In genomic region chr10:80441598-80441997, GRCm38 (mm10) we compare ENCODE assay signal across 28 mouse cellular contexts. TPM values are rescaled to one million over a fixed set of nuclear protein-coding genes. Genes with fewer than 3 reads are reported as not detected.
DNase-seq lines count a peak whose midpoint lies in the region; ATAC-seq and TF ChIP-seq lines count a peak whose summit lies in the region.
"Had no signal": no experiment of that assay in that cellular context is flagged by ENCODE, and none has a peak within 500 bp of the region (broad histone marks: within the 10 kb centered on the region; RNA-seq: fewer than 3 reads in every experiment).

No protein-coding gene starts in this region.

- no peak for DNase-seq in lung, postnatal 0 days (ENCODE audit: low spot score)
- DNase-seq in lung, postnatal 25 days (ENCODE audit: low spot score), result no peak
- peak; percentile 74 for DNase-seq in R1 (ENCODE audit: low read depth, low spot score)
- DNase-seq in right cerebral cortex, postnatal 25 days, result no peak
- DNase-seq in cerebellum, adult 18-20 months, result no peak
- DNase-seq: adrenal gland, adult 2 months; cerebellum, adult 8-10 months; cerebellum, postnatal 36 days; embryo, embryonic 11 days; heart, postnatal 36 days; kidney, adult 9 months; kidney, postnatal 14 days; lung, adult 2 months; lung, postnatal 36 days; midbrain, embryonic 14.5 days; thymus, adult 18-20 months; thymus, postnatal 36 days had no signal

- peak; percentile 26; the same call in 1 of the 2 replicates for TF ChIP-seq CTCF in intestine, postnatal 0 days (IDR thresholded peaks at IDR 0.05; ENCODE audit: low read depth)
- peak; percentile 27 for TF ChIP-seq CTCF in lung, postnatal 0 days (IDR thresholded peaks at IDR 0.05)

- H3K9me3 ChIP-seq in intestine, postnatal 0 days (ENCODE audit: control insufficient read depth), result no peaks in the 10 kb centered on the region
- no peaks in the 10 kb centered on the region for H3K9me3 ChIP-seq in intestine, embryonic 16.5 days (ENCODE audit: control insufficient read depth, low read length)
- H3K9me3 ChIP-seq in lung, postnatal 0 days (ENCODE audit: low read length), result no peaks in the 10 kb centered on the region
- H3K9me3 ChIP-seq: embryonic facial prominence, embryonic 13.5 days; forebrain, embryonic 12.5 days; heart, embryonic 15.5 days; hindbrain, embryonic 13.5 days; neural tube, embryonic 12.5 days; stomach, embryonic 15.5 days had no signal

- no peaks in the 10 kb centered on the region for H3K27me3 ChIP-seq in intestine, postnatal 0 days (replicated peaks; ENCODE audit: control insufficient read depth, insufficient read depth, low read length)
- H3K27me3 ChIP-seq in intestine, embryonic 16.5 days (replicated peaks; ENCODE audit: control insufficient read depth, insufficient read depth, low read length), result no peaks in the 10 kb centered on the region
- H3K27me3 ChIP-seq in lung, postnatal 0 days (replicated peaks; ENCODE audit: insufficient read depth, low read length), result no peaks in the 10 kb centered on the region
- H3K27me3 ChIP-seq: stomach, embryonic 15.5 days had no signal

- no peak overlapping the region for H3K27ac ChIP-seq in intestine, postnatal 0 days (ENCODE audit: low read depth, low read length)
- H3K27ac ChIP-seq in intestine, embryonic 16.5 days (ENCODE audit: low read length), result no peak overlapping the region
- no peak overlapping the region for H3K27ac ChIP-seq in lung, postnatal 0 days (ENCODE audit: low read length)
- H3K27ac ChIP-seq: embryonic facial prominence, embryonic 13.5 days; forebrain, embryonic 12.5 days; heart, embryonic 15.5 days; hindbrain, embryonic 13.5 days; neural tube, embryonic 12.5 days; stomach, embryonic 15.5 days had no signal

- peaks cover 3% of the 10 kb centered on the region for H3K4me1 ChIP-seq in intestine, postnatal 0 days (replicated peaks; ENCODE audit: control insufficient read depth, insufficient read depth, low read length)
- peaks cover 16% of the 10 kb centered on the region for H3K4me1 ChIP-seq in intestine, embryonic 16.5 days (ENCODE audit: control insufficient read depth, insufficient read depth, low read length)
- H3K4me1 ChIP-seq in lung, postnatal 0 days (ENCODE audit: insufficient read depth, low read depth, low read length), result no peaks in the 10 kb centered on the region

- 64% methylated on average over 8 of the region's 8 CpGs for WGBS in intestine, postnatal 0 days
- 59% methylated on average over 8 of the region's 8 CpGs for WGBS in intestine, embryonic 16.5 days
- 48% methylated on average over 8 of the region's 8 CpGs for WGBS in lung, postnatal 0 days

- H3K9ac ChIP-seq in intestine, postnatal 0 days (ENCODE audit: low read depth, low read length), result no peak overlapping the region
- no peak overlapping the region for H3K9ac ChIP-seq in intestine, embryonic 16.5 days (ENCODE audit: low read depth, low read length)
- H3K9ac ChIP-seq in lung, postnatal 0 days (replicated peaks; ENCODE audit: low read depth), result no peak overlapping the region
- H3K9ac ChIP-seq: embryonic facial prominence, embryonic 13.5 days; forebrain, embryonic 12.5 days; heart, embryonic 15.5 days; hindbrain, embryonic 13.5 days; neural tube, embryonic 12.5 days; stomach, embryonic 15.5 days had no signal

- no peak overlapping the region for H3K4me2 ChIP-seq in intestine, postnatal 0 days (replicated peaks; ENCODE audit: low read depth)
- H3K4me2 ChIP-seq in intestine, embryonic 16.5 days (ENCODE audit: low read depth, low read length), result no peak overlapping the region
- no peak overlapping the region for H3K4me2 ChIP-seq in lung, postnatal 0 days (replicated peaks; ENCODE audit: low read depth, low read length)
- H3K4me2 ChIP-seq: embryonic facial prominence, embryonic 13.5 days; forebrain, embryonic 12.5 days; heart, embryonic 15.5 days; hindbrain, embryonic 13.5 days; neural tube, embryonic 12.5 days; stomach, embryonic 15.5 days had no signal

- H3K36me3 ChIP-seq in intestine, postnatal 0 days (ENCODE audit: control insufficient read depth, insufficient read depth), result no peaks in the 10 kb centered on the region
- H3K36me3 ChIP-seq in intestine, embryonic 16.5 days (ENCODE audit: control insufficient read depth, insufficient read depth, low read length), result no peaks in the 10 kb centered on the region
- H3K36me3 ChIP-seq in lung, postnatal 0 days (ENCODE audit: insufficient read depth, low read length), result no peaks in the 10 kb centered on the region
- H3K36me3 ChIP-seq: embryonic facial prominence, embryonic 13.5 days; forebrain, embryonic 12.5 days; heart, embryonic 15.5 days; hindbrain, embryonic 13.5 days; neural tube, embryonic 12.5 days; stomach, embryonic 15.5 days had no signal

- H3K4me3 ChIP-seq in intestine, postnatal 0 days (ENCODE audit: low read depth, low read length), result no peak overlapping the region
- no peak overlapping the region for H3K4me3 ChIP-seq in intestine, embryonic 16.5 days (ENCODE audit: low read length)
- no peak overlapping the region for H3K4me3 ChIP-seq in lung, postnatal 0 days (ENCODE audit: low read depth, low read length)
- H3K4me3 ChIP-seq: embryonic facial prominence, embryonic 13.5 days; erythroblast, embryonic 14.5 days; forebrain, embryonic 12.5 days; heart, embryonic 15.5 days; hindbrain, embryonic 13.5 days; neural tube, embryonic 12.5 days; stomach, embryonic 15.5 days had no signal

- TF ChIP-seq EP300 in lung, postnatal 0 days (IDR thresholded peaks at IDR 0.05), result no peak

- no peak for ATAC-seq in intestine, postnatal 0 days
- no peak for ATAC-seq in intestine, embryonic 16.5 days
- no peak for ATAC-seq in lung, postnatal 0 days
- ATAC-seq: CD4-positive, CD25-positive, alpha-beta regulatory T cell, adult 4 months had no signal

RNA-seq across cellular contexts. Expression of gene Tcf3, which starts 8.2 kb away (rescaled TPM):
- 34.1 and 34.5 TPM in 2 replicates for polyA plus RNA-seq in intestine, postnatal 0 days (2015; fragmentation: Nextera tagmentation; extraction: Ambion mirVana)
- 62.7 and 62.9 TPM in 2 replicates for polyA plus RNA-seq in intestine, embryonic 16.5 days (2015; fragmentation: Nextera tagmentation; extraction: Ambion mirVana)
- polyA plus RNA-seq in lung, postnatal 0 days (2015; fragmentation: Nextera tagmentation; extraction: Ambion mirVana), result 34.7 and 36.2 TPM in 2 replicates

RNA-seq across cellular contexts. Expression of gene Uqcr11, which starts 35.0 kb away (rescaled TPM):
- polyA plus RNA-seq in intestine, postnatal 0 days (2015; fragmentation: Nextera tagmentation; extraction: Ambion mirVana), result 1,032 and 1,082 TPM in 2 replicates
- polyA plus RNA-seq in intestine, embryonic 16.5 days (2015; fragmentation: Nextera tagmentation; extraction: Ambion mirVana), result 1,179 and 1,252 TPM in 2 replicates
- polyA plus RNA-seq in lung, postnatal 0 days (2015; fragmentation: Nextera tagmentation; extraction: Ambion mirVana), result 511 and 651 TPM in 2 replicates

RNA-seq across cellular contexts. Expression of gene Mbd3, which starts 42.2 kb away (rescaled TPM):
- polyA plus RNA-seq in intestine, postnatal 0 days (2015; fragmentation: Nextera tagmentation; extraction: Ambion mirVana), result 48.0 and 51.0 TPM in 2 replicates
- polyA plus RNA-seq in intestine, embryonic 16.5 days (2015; fragmentation: Nextera tagmentation; extraction: Ambion mirVana), result 133 and 144 TPM in 2 replicates
- 90.6 and 90.7 TPM in 2 replicates for polyA plus RNA-seq in lung, postnatal 0 days (2015; fragmentation: Nextera tagmentation; extraction: Ambion mirVana)

RNA-seq across cellular contexts. Expression of gene Onecut3, which starts 53.0 kb away (rescaled TPM):
- 0.05 and 0.09 TPM in 2 replicates for polyA plus RNA-seq in intestine, postnatal 0 days (2015; fragmentation: Nextera tagmentation; extraction: Ambion mirVana)
- polyA plus RNA-seq in intestine, embryonic 16.5 days (2015; fragmentation: Nextera tagmentation; extraction: Ambion mirVana), result 0.06 and 0.10 TPM in 2 replicates
- polyA plus RNA-seq in lung, postnatal 0 days (2015; fragmentation: Nextera tagmentation; extraction: Ambion mirVana), result not detected in 2 replicates
- polyA plus RNA-seq: adrenal gland, adult 2 months; CD4-positive, CD25-positive, alpha-beta regulatory T cell, adult 4 months; embryonic facial prominence, embryonic 13.5 days; erythroblast, embryonic 14.5 days; gonadal fat pad, adult 2 months; heart, embryonic 15.5 days; lung, adult 2 months had no signal

RNA-seq across cellular contexts. Expression of gene Mex3d, which starts 54.1 kb away (rescaled TPM):
- polyA plus RNA-seq in intestine, postnatal 0 days (2015; fragmentation: Nextera tagmentation; extraction: Ambion mirVana), result 3.2 and 4.2 TPM in 2 replicates
- polyA plus RNA-seq in intestine, embryonic 16.5 days (2015; fragmentation: Nextera tagmentation; extraction: Ambion mirVana), result 1.9 and 2.7 TPM in 2 replicates
- polyA plus RNA-seq in lung, postnatal 0 days (2015; fragmentation: Nextera tagmentation; extraction: Ambion mirVana), result 6.0 and 6.3 TPM in 2 replicates
